ENCODE assay signal across 10 mouse cellular contexts in the genomic region with DNA sequence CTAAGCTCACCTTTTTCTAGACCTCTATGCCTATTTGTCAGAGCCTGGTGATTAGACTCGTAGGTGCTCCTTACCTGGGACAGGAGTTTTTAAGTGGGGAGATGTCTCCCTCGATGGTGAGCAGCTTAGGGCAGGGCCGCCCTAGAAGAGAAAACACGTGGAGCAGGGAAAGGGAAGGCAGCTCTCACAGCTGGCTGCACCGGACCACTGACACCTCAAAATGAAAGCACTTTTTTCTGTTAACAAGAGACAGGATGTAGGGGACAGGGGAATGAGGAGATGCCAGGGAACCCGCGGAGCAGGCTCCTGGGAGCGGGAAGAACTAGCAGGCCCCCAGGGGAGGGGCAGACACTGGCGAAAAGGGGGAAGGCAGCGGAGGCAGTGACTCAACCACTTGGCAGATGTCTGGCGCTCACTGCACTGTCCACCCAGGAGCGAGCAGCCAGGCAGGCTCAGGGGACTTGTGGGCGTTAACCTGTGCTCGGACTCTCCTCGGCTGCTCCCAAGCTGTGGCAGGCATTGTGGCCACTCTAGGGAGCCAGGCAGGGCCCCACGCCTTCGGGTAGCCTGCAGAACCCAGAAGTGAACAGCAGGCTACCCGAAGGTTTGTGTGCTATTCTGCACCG. TPM values are rescaled to one million over a fixed set of nuclear protein-coding genes. Genes with fewer than 3 reads are reported as not detected.
DNase-seq lines count a peak whose midpoint lies in the region; ATAC-seq and TF ChIP-seq lines count a peak whose summit lies in the region.
"Had no signal": no experiment of that assay in that cellular context is flagged by ENCODE, and none has a peak within 500 bp of the region (broad histone marks: within the 10 kb centered on the region; RNA-seq: fewer than 3 reads in every experiment).

No protein-coding gene starts in this region.

- TF ChIP-seq EP300 in lung, postnatal 0 days (IDR thresholded peaks at IDR 0.05) = no peak

- 0 out of 2 replicates have a peak overlapping the region, but pooled peaks have one; percentile 22 for H3K4me2 ChIP-seq in embryonic facial prominence, embryonic 13.5 days
- H3K4me2 ChIP-seq in lung, postnatal 0 days (replicated peaks; ENCODE audit: low read depth, low read length) = peak overlapping the region; percentile 40; the same call in 1 of the 2 replicates

- DNase-seq in embryonic facial prominence, embryonic 10.5 days (ENCODE audit: low spot score) = no peak
- DNase-seq in brain, adult 2 months (ENCODE audit: low read depth, low spot score) = peak; percentile 1
- DNase-seq in heart, postnatal 4 days = peak; percentile 11
- peak; percentile 4 for DNase-seq in lung, postnatal 0 days (ENCODE audit: low spot score)
- no peak for DNase-seq in T-cell, adult 2 months (ENCODE audit: low spot score)
- no peak for DNase-seq in frontal cortex, postnatal 10 days (ENCODE audit: low spot score in 2 of 2)
- DNase-seq in frontal cortex, adult 2 months (ENCODE audit: extremely low spot score in 1 of 2, low spot score in 1 of 2) = no peak
- DNase-seq: cerebellum, adult 11 months had no signal

- no peak for TF ChIP-seq CTCF in lung, postnatal 0 days (IDR thresholded peaks at IDR 0.05)

- H3K9ac ChIP-seq in embryonic facial prominence, embryonic 13.5 days = no peak overlapping the region
- no peak overlapping the region for H3K9ac ChIP-seq in lung, postnatal 0 days (replicated peaks; ENCODE audit: low read depth)

- no peaks in the 10 kb centered on the region for H3K27me3 ChIP-seq in embryonic facial prominence, embryonic 13.5 days
- H3K27me3 ChIP-seq in embryonic facial prominence, embryonic 10.5 days (replicated peaks; ENCODE audit: low read depth, poor library complexity, severe bottlenecking) = no peaks in the 10 kb centered on the region
- no peaks in the 10 kb centered on the region for H3K27me3 ChIP-seq in lung, postnatal 0 days (replicated peaks; ENCODE audit: insufficient read depth, low read length)

- ATAC-seq in embryonic facial prominence, embryonic 13.5 days (ENCODE audit: insufficient number of reproducible peaks, insufficient read depth, low FRiP score, low TSS enrichment, low read depth) = no peak
- ATAC-seq in lung, postnatal 0 days = peak; percentile 46

- no peaks in the 10 kb centered on the region for H3K9me3 ChIP-seq in embryonic facial prominence, embryonic 13.5 days
- peaks cover 6% of the 10 kb centered on the region for H3K9me3 ChIP-seq in embryonic facial prominence, embryonic 10.5 days
- no peaks in the 10 kb centered on the region for H3K9me3 ChIP-seq in lung, postnatal 0 days (ENCODE audit: low read length)

- 62% methylated on average over 19 of the region's 19 CpGs for WGBS in embryonic facial prominence, embryonic 13.5 days
- 63% methylated on average over 19 of the region's 19 CpGs for WGBS in embryonic facial prominence, embryonic 10.5 days
- 46% methylated on average over 14 of the region's 19 CpGs for WGBS in lung, postnatal 0 days

- H3K4me1 ChIP-seq in embryonic facial prominence, embryonic 13.5 days = no peaks in the 10 kb centered on the region
- no peaks in the 10 kb centered on the region for H3K4me1 ChIP-seq in embryonic facial prominence, embryonic 10.5 days
- H3K4me1 ChIP-seq in lung, postnatal 0 days (ENCODE audit: insufficient read depth, low read depth, low read length) = no peaks in the 10 kb centered on the region

- H3K27ac ChIP-seq in embryonic facial prominence, embryonic 13.5 days = no peak overlapping the region
- H3K27ac ChIP-seq in embryonic facial prominence, embryonic 10.5 days (replicated peaks) = no peak overlapping the region
- H3K27ac ChIP-seq in lung, postnatal 0 days (ENCODE audit: low read length) = no peak overlapping the region

- no peak overlapping the region for H3K4me3 ChIP-seq in embryonic facial prominence, embryonic 13.5 days
- H3K4me3 ChIP-seq in embryonic facial prominence, embryonic 10.5 days = no peak overlapping the region
- H3K4me3 ChIP-seq in lung, postnatal 0 days (ENCODE audit: low read depth, low read length) = peak overlapping the region; percentile 2; the same call in 1 of the 2 replicates

- no peaks in the 10 kb centered on the region for H3K36me3 ChIP-seq in embryonic facial prominence, embryonic 13.5 days
- H3K36me3 ChIP-seq in embryonic facial prominence, embryonic 10.5 days (replicated peaks) = no peaks in the 10 kb centered on the region
- no peaks in the 10 kb centered on the region for H3K36me3 ChIP-seq in lung, postnatal 0 days (ENCODE audit: insufficient read depth, low read length)

RNA-seq across cellular contexts. Expression of gene Gm4907, which starts 58.8 kb away (rescaled TPM):
- not detected in 2 replicates for polyA plus RNA-seq in embryonic facial prominence, embryonic 13.5 days (2015; fragmentation: Nextera tagmentation; extraction: Ambion mirVana)
- polyA plus RNA-seq in embryonic facial prominence, embryonic 10.5 days (2016; fragmentation: Nextera tagmentation; extraction: Ambion mirVana) = not detected in 2 replicates
- total RNA-seq in heart, postnatal 4 days (2021) = not detected
- not detected in 2 replicates for polyA plus RNA-seq in lung, postnatal 0 days (2015; fragmentation: Nextera tagmentation; extraction: Ambion mirVana)
- not detected in 2 replicates for polyA plus RNA-seq in frontal cortex, adult 2 months (2012; rRNA removed)
- polyA plus RNA-seq: neural tube, embryonic 14.5 days had no signal

Comparison
In these comparisons a context has a peak if more than half of its experiments do, and no peak if none do; other contexts are left out.
1. DNase-seq: peak in brain, adult 2 months (single experiment), heart, postnatal 4 days (single experiment) and lung, postnatal 0 days (single experiment); none in embryonic facial prominence, embryonic 10.5 days (single experiment), T-cell, adult 2 months (single experiment), frontal cortex, postnatal 10 days (0 of 2) and frontal cortex, adult 2 months (0 of 2).